ENCODE assay signal across 16 mouse cellular contexts in the genomic region with DNA sequence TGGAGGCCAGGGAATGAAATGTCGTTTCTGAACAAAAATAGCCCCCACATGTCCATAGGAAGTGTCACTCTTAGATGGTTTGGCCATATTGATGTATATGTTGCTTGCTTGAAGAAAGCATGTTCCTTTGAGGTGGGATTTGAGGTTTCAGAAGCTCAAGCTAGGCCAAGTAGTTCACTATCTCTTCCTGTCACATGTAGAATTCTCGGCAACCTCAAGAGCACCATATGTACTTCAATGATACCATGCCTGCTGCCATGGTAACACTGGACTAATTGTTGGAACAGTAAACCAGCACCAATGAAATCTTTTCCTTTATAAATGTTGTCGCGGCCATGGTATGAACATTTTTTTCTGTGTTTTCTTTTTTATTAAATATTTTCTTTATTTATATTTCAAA.
"Had no signal": no experiment of that assay in that cellular context is flagged by ENCODE, and none has a peak within 500 bp of the region (broad histone marks: within the 10 kb centered on the region; RNA-seq: fewer than 3 reads in every experiment).

No protein-coding gene starts in this region.

- H3K4me2 ChIP-seq: neural tube, embryonic 12.5 days; neural tube, embryonic 13.5 days; neural tube, embryonic 15.5 days; stomach, embryonic 15.5 days had no signal

- H3K4me3 ChIP-seq: neural tube, embryonic 12.5 days; neural tube, embryonic 13.5 days; neural tube, embryonic 15.5 days; stomach, embryonic 15.5 days had no signal

- H3K36me3 ChIP-seq: neural tube, embryonic 12.5 days; neural tube, embryonic 13.5 days; neural tube, embryonic 15.5 days; stomach, embryonic 15.5 days had no signal

- H3K9ac ChIP-seq: neural tube, embryonic 12.5 days; neural tube, embryonic 13.5 days; neural tube, embryonic 15.5 days; stomach, embryonic 15.5 days had no signal

- H3K9me3 ChIP-seq: neural tube, embryonic 12.5 days; neural tube, embryonic 13.5 days; neural tube, embryonic 15.5 days; stomach, embryonic 15.5 days had no signal

- DNase-seq: retina, postnatal 1 day; right cerebral cortex, adult 18-20 months; right cerebral cortex, postnatal 14 days; right cerebral cortex, postnatal 4 days; spleen, adult 18-20 months; thymus, adult 18-20 months; thymus, adult 2 months; thymus, postnatal 14 days; thymus, postnatal 25 days; thymus, postnatal 36 days; thymus, postnatal 4 days had no signal

- H3K27ac ChIP-seq: neural tube, embryonic 12.5 days; neural tube, embryonic 13.5 days; neural tube, embryonic 15.5 days; stomach, embryonic 15.5 days; stomach, postnatal 0 days had no signal

- H3K4me1 ChIP-seq: neural tube, embryonic 12.5 days; neural tube, embryonic 13.5 days; neural tube, embryonic 15.5 days; stomach, embryonic 15.5 days had no signal

- H3K27me3 ChIP-seq: neural tube, embryonic 12.5 days; neural tube, embryonic 13.5 days; neural tube, embryonic 15.5 days; stomach, embryonic 15.5 days had no signal
